Mouse (Mus musculus) ES-E14 (cell line): ENCODE results near the gene Cops7a. TPM values are rescaled to one million over a fixed set of nuclear protein-coding genes. Genes with fewer than 3 reads are reported as not detected.

ENCODE experiments used
- DNase-seq: peaks from one replicate; pipeline ENCODE4 v3.0.0-alpha.2; 2013; ENCODE audit warnings: low read depth, low spot score
- H3K27ac ChIP-seq: 2 replicates; pipeline ENCODE4 v1.5.1; 2012; ENCODE audit warnings: low read depth, mild to moderate bottlenecking, low read length, moderate library complexity, mixed read lengths; ENCODE audit not compliant: poor library complexity, insufficient read depth, severe bottlenecking
- H3K36me3 ChIP-seq: 2 replicates; pipeline ENCODE4 v1.6.1; 2012; ENCODE audit warnings: mild to moderate bottlenecking, low read length, moderate library complexity, mixed read lengths; ENCODE audit not compliant: control insufficient read depth, poor library complexity, insufficient read depth, severe bottlenecking
- H3K4me1 ChIP-seq, 2 experiments: fragments of 150-350 bp in 1 of 2; sonication (generic) in 1 of 2; 2 replicates each; pipeline ENCODE4 v1.6.1; 2012; ENCODE audit warnings: low read length in 2 of 2, mild to moderate bottlenecking in 1 of 2, mixed read lengths in 1 of 2; ENCODE audit not compliant: control insufficient read depth in 2 of 2, insufficient read depth in 2 of 2, poor library complexity in 1 of 2
- H3K4me3 ChIP-seq, 2 experiments: fragments of 150-350 bp in 1 of 2; sonication (generic) in 1 of 2; 2 replicates each; pipeline ENCODE4 v1.5.1; 2012; ENCODE audit warnings: low read length in 2 of 2, low read depth in 1 of 2, mild to moderate bottlenecking in 1 of 2, mixed read lengths in 1 of 2; ENCODE audit not compliant: insufficient read depth in 1 of 2, poor library complexity in 1 of 2, severe bottlenecking in 1 of 2
- H3K9ac ChIP-seq: 2 replicates; pipeline ENCODE4 v1.6.1; 2012; ENCODE audit warnings: low read depth, mild to moderate bottlenecking, low read length, mixed read lengths; ENCODE audit not compliant: poor library complexity, insufficient read depth, severe bottlenecking
- H3K9me3 ChIP-seq: fragments of 150-350 bp; sonication (generic); 2 replicates; pipeline ENCODE4 v1.6.1; 2012; ENCODE audit warnings: low read depth, mild to moderate bottlenecking, low read length; ENCODE audit not compliant: control insufficient read depth, insufficient read depth
- CHD2 ChIP-seq: IDR thresholded peaks from 2 replicates; pipeline ENCODE4 v1.6.1; 2014; ENCODE audit warnings: mild to moderate bottlenecking, low read depth, low read length, inconsistent platforms
- HCFC1 ChIP-seq: IDR thresholded peaks from 2 replicates; pipeline ENCODE4 v1.6.1; 2012; ENCODE audit warnings: low read length, inconsistent platforms, borderline replicate concordance; ENCODE audit not compliant: insufficient read depth
- MAFK ChIP-seq: IDR thresholded peaks from 2 replicates; pipeline ENCODE4 v1.6.1; 2014; ENCODE audit warnings: mild to moderate bottlenecking, low read depth, low read length, inconsistent platforms; ENCODE audit not compliant: insufficient read depth
- ZC3H11A ChIP-seq: IDR thresholded peaks from 2 replicates; pipeline ENCODE4 v1.6.1; 2012; ENCODE audit warnings: low read depth, mild to moderate bottlenecking, inconsistent platforms, low read length, borderline replicate concordance
- ZNF384 ChIP-seq: IDR thresholded peaks from 2 replicates; pipeline ENCODE4 v1.6.1; 2012; ENCODE audit warnings: low read depth, low read length, inconsistent platforms
- in situ Hi-C, 2 experiments: fragments of 600-800 bp; cut with MboI; formaldehyde crosslinking; loops; one replicate each; pipeline ENCODE4 v1.15.1; 2025; ENCODE audit warnings: low sequenced_read_pairs in 2 of 2, inconsistent platforms in 1 of 2; ENCODE audit not compliant: unreplicated experiment in 2 of 2
- total RNA-seq: library from RNA; depleted of rRNA; stranded (reverse); fragments of 300-350 nt; gene quantifications from 2 replicates; pipeline ENCODE4 v1.2.3, GENCODE M21; 2012; rRNA removed

Cops7a gene
- 138 and 141 TPM in 2 replicates for total RNA-seq

- H3K4me3 ChIP-seq = peak within 1 kb of the TSS; percentile 84 to 91
- no peak for TF ChIP-seq ZNF384
- TF ChIP-seq HCFC1 = peak; percentile 70; the same call in 1 of the 2 replicates
- no peak; the same call in 1 of the 2 replicates for TF ChIP-seq ZC3H11A
- in situ Hi-C loops = no loop called here
- H3K27ac ChIP-seq = peak within 1 kb of the TSS; percentile 94
- peaks cover 21% of the 10 kb centered on the region for H3K36me3 ChIP-seq
- H3K4me1 ChIP-seq = peaks cover 0 to 4% of the 10 kb centered on the region in 2 experiments; a peak in 1 of 4 replicates
- H3K9me3 ChIP-seq = no peaks in the 10 kb centered on the region
- DNase-seq = peak; percentile 91
- H3K9ac ChIP-seq = peak within 1 kb of the TSS; percentile 99
Observed at GRCm38 (mm10) chr6:124965088-124965719, at the start of gene Cops7a. Gene Cops7a (minus strand): TSS chr6:124965538.

GRCm38 (mm10) chr6:125009181-125010073, 44.1 kb upstream of the Cops7a start:
- in situ Hi-C loops = no loop called here
- no peaks in the 10 kb centered on the region for H3K9me3 ChIP-seq
- peak overlapping the region; percentile 93 for H3K27ac ChIP-seq
- H3K4me1 ChIP-seq = peaks cover 3 to 4% of the 10 kb centered on the region in 2 experiments; a peak in 3 of 4 replicates
- peak overlapping the region; percentile 95 for H3K9ac ChIP-seq
- no peak for TF ChIP-seq MAFK
- no peak for TF ChIP-seq ZNF384
- no peak for TF ChIP-seq CHD2
- peaks cover 2% of the 10 kb centered on the region; the same call in 1 of the 2 replicates for H3K36me3 ChIP-seq
- DNase-seq = no peak
- peak overlapping the region; percentile 69 to 97 for H3K4me3 ChIP-seq

- Histone ChIP-seq H3K9ac (peak within 1 kb of the TSS; percentile 95), H3K9me3 (no peaks in the 10 kb centered on the region), H3K4me1 (peaks cover 4 to 8% of the 10 kb centered on the region in 2 experiments; a peak in 3 of 4 replicates), H3K27ac (peak within 1 kb of the TSS; percentile 93), H3K36me3 (peaks cover 2% of the 10 kb centered on the region; the same call in 1 of the 2 replicates), H3K4me3 (peak within 1 kb of the TSS; percentile 69 to 97)
- TF ChIP-seq ZNF384 = no peak
- no peak for TF ChIP-seq MAFK
- no peak for TF ChIP-seq CHD2
- no peak for TF ChIP-seq ZC3H11A
- TF ChIP-seq HCFC1 = no peak
- DNase-seq = no peak
- in situ Hi-C loops = no loop called here
Observed at GRCm38 (mm10) chr6:125009129-125009180, 43.6 kb upstream of the Cops7a start, which contains the start of gene Zfp384. Gene Zfp384 (plus strand): TSS chr6:125009145.

DNA sequence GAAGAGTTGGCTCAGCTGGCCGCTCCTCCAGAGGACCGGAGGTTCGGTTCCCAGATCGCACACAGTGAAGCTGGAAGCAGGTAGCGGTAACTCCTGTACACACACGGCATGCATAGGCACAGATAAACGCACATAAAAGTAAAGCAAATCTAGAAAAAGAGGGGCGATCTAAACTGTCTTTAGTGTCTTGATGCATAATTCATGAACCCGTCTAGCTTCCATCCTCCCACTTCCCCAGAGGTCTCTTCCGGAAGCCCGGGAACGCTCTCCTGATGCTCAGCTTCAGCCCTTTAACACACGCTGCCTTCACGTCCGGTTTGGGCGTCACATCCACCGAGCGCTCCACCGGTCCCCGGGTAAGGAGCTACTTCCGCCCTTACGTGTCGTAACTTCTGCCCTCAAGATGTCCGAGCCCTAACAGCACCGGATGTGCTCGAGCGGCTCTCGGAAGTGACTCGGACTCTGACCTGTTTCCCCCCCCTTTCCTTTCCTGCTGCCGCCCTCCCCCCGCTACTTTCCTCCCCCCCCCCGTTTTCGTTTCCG, 43.3 kb upstream of the Cops7a start:
- in situ Hi-C loops = no loop called here
- H3K27ac ChIP-seq = peak overlapping the region; percentile 93
- TF ChIP-seq ZC3H11A (no peak), CHD2 (peak; percentile 44; the same call in 1 of the 2 replicates), MAFK (no peak), ZNF384 (peak; percentile 78), HCFC1 (peak; percentile 95)

More for the DNA sequence above, 43.3 kb upstream of the Cops7a start:
- Histone ChIP-seq H3K9me3 (no peaks in the 10 kb centered on the region), H3K36me3 (peaks cover 2% of the 10 kb centered on the region; the same call in 1 of the 2 replicates), H3K9ac (peak overlapping the region; percentile 95), H3K4me3 (peak overlapping the region; percentile 69 to 97), H3K4me1 (peaks cover 4 to 8% of the 10 kb centered on the region in 2 experiments; a peak in 3 of 4 replicates)
- DNase-seq = peak; percentile 94
